Mouse (Mus musculus) retina, adult 2 months (tissue): ENCODE results near the gene Fxyd3.

Source experiments
- DNase-seq: peaks from one replicate; pipeline ENCODE4 v3.0.0-alpha.2; 2012; ENCODE audit warnings: low read depth, low spot score

Gene Fxyd3

GRCm38 (mm10) chr7:31049846-31050281 lies 26.6 kb downstream of the Fxyd3 start:
- DNase-seq = no peak

- DNase-seq = no peak
Measured at GRCm38 (mm10) chr7:31049135-31049845, 27.2 kb downstream of the Fxyd3 start.

- no peak for DNase-seq
Measured at GRCm38 (mm10) chr7:31042431-31042910, 34.0 kb downstream of the Fxyd3 start, which contains the start of gene Fxyd5. Fxyd5 (minus strand) TSS chr7:31042481.

- no peak for DNase-seq
Measured at GRCm38 (mm10) chr7:31041662-31042315, 34.7 kb downstream of the Fxyd3 start.

- no peak for DNase-seq
Measured at GRCm38 (mm10) chr7:31041023-31041407, 35.5 kb downstream of the Fxyd3 start.

- no peak for DNase-seq
Measured at GRCm38 (mm10) chr7:31040281-31041022, 36.1 kb downstream of the Fxyd3 start.

GRCm38 (mm10) chr7:31039011-31039410 lies 37.5 kb downstream of the Fxyd3 start:
- no peak for DNase-seq

GRCm38 (mm10) chr7:31037675-31038074 lies 38.8 kb downstream of the Fxyd3 start:
- no peak for DNase-seq

GRCm38 (mm10) chr7:31036917-31037316 lies 39.6 kb downstream of the Fxyd3 start:
- no peak for DNase-seq

GRCm38 (mm10) chr7:31035291-31035690 lies 41.2 kb downstream of the Fxyd3 start:
- no peak for DNase-seq

GRCm38 (mm10) chr7:31034789-31035188 lies 41.7 kb downstream of the Fxyd3 start:
- no peak for DNase-seq

GRCm38 (mm10) chr7:31033409-31034165 lies 42.9 kb downstream of the Fxyd3 start:
- no peak for DNase-seq

- DNase-seq = no peak
Measured at GRCm38 (mm10) chr7:31031731-31032130, 44.8 kb downstream of the Fxyd3 start.

- DNase-seq = no peak
Measured at GRCm38 (mm10) chr7:31030717-31031116, 45.8 kb downstream of the Fxyd3 start.

GRCm38 (mm10) chr7:31028609-31029008 lies 47.9 kb downstream of the Fxyd3 start:
- no peak for DNase-seq
